In the genomic region with DNA sequence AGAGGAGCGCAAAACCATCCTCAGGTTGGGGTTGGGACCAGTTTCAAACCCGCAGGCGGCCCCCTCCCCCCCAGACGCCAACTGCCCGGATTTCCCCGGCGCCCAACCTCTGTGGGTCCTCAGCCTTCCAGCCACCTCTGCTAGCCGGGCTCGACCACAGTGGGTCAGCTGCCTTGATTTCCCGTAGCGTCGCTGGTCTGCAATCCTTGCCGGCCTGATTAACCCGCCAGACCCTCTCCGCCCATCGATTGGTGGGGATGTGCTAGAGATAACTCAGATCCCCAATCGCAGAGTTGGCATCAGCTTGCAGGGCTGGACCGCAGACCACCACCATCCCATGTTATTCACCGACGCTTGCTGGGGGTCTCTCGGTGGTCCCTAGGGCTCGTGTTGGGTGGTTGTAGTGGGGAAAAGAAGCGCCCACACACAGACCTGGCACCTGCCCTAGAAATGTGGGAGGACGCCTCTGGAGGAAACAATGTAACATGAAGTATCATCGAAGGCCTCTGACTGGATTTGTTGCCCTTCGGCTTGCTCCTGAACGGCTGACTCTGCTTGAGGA, we compare ENCODE assay signal across 8 mouse cellular contexts. TPM values are rescaled to one million over a fixed set of nuclear protein-coding genes. Genes with fewer than 3 reads are reported as not detected.
DNase-seq lines count a peak whose midpoint lies in the region; ATAC-seq and TF ChIP-seq lines count a peak whose summit lies in the region.

No protein-coding gene starts in this region.

- no peak for TF ChIP-seq CTCF in Patski (IDR thresholded peaks at IDR 0.05)

- peaks cover 25% of the 10 kb centered on the region for H3K4me1 ChIP-seq in forebrain, embryonic 13.5 days
- H3K4me1 ChIP-seq in limb, embryonic 15.5 days: peaks cover 13% of the 10 kb centered on the region
- peaks cover 11% of the 10 kb centered on the region for H3K4me1 ChIP-seq in neural tube, embryonic 12.5 days

- no peaks in the 10 kb centered on the region for H3K9me3 ChIP-seq in forebrain, embryonic 13.5 days (replicated peaks)
- no peaks in the 10 kb centered on the region for H3K9me3 ChIP-seq in limb, embryonic 15.5 days
- no peaks in the 10 kb centered on the region for H3K9me3 ChIP-seq in neural tube, embryonic 12.5 days

- peak overlapping the region; percentile 94 for H3K9ac ChIP-seq in forebrain, embryonic 13.5 days
- peak overlapping the region; percentile 89 for H3K9ac ChIP-seq in limb, embryonic 15.5 days
- H3K9ac ChIP-seq in neural tube, embryonic 12.5 days: peak overlapping the region; percentile 93

- H3K4me2 ChIP-seq in forebrain, embryonic 13.5 days: peak overlapping the region; percentile 96
- peak overlapping the region; percentile 86 for H3K4me2 ChIP-seq in limb, embryonic 15.5 days
- H3K4me2 ChIP-seq in neural tube, embryonic 12.5 days (replicated peaks): peak overlapping the region; percentile 90

- CTCF ChIA-PET in Patski (lab: Charles Lee): interaction anchor here (1.2 to 1.5 kb wide), 6 partner anchors 13 to 63 kb away, joined by 3 to 5 read pairs (median 5); no protein-coding TSS in a partner anchor

- H3K36me3 ChIP-seq in forebrain, embryonic 13.5 days (ENCODE audit: poor library complexity, severe bottlenecking): 0 out of 2 replicates have a peak, but pooled peaks cover 5% of the 10 kb centered on the region
- no peaks in the 10 kb centered on the region for H3K36me3 ChIP-seq in limb, embryonic 15.5 days
- no peaks in the 10 kb centered on the region for H3K36me3 ChIP-seq in neural tube, embryonic 12.5 days

- in situ Hi-C loops in Patski (cut with MboI; ENCODE audit: low pct_unique_long_range_greater_than_20kb): no loop called here

- peak; percentile 20 for DNase-seq in kidney, adult 18-20 months
- no peak for DNase-seq in kidney, adult 9 months
- no peak for DNase-seq in Patski (ENCODE audit: low read depth, low spot score)
- DNase-seq in layer of hippocampus, adult 8-10 months (ENCODE audit: low spot score in 2 of 2): no peak
- DNase-seq in urinary bladder, postnatal 14 days (ENCODE audit: low spot score): no peak

- WGBS in forebrain, embryonic 13.5 days: 1% methylated on average over 27 of the region's 27 CpGs
- WGBS in limb, embryonic 15.5 days: under 1% methylated on average over 27 of the region's 27 CpGs
- WGBS in neural tube, embryonic 12.5 days: 2% methylated on average over 27 of the region's 27 CpGs

- peak overlapping the region; percentile 96 for H3K4me3 ChIP-seq in forebrain, embryonic 13.5 days
- peak overlapping the region; percentile 91 for H3K4me3 ChIP-seq in limb, embryonic 15.5 days
- peak overlapping the region; percentile 94 for H3K4me3 ChIP-seq in neural tube, embryonic 12.5 days

- ATAC-seq in Patski: peak; percentile 49
- no peak for ATAC-seq in forebrain, embryonic 13.5 days
- ATAC-seq in limb, embryonic 15.5 days (ENCODE audit: insufficient number of reproducible peaks, low FRiP score, low TSS enrichment, low read depth): no peak
- ATAC-seq in neural tube, embryonic 12.5 days (ENCODE audit: low FRiP score, low read depth): peak; percentile 57

- peak overlapping the region; percentile 80 for H3K27ac ChIP-seq in forebrain, embryonic 13.5 days
- peak overlapping the region; percentile 87 for H3K27ac ChIP-seq in limb, embryonic 15.5 days
- peak overlapping the region; percentile 66; the same call in 1 of the 2 replicates for H3K27ac ChIP-seq in neural tube, embryonic 12.5 days

- H3K27me3 ChIP-seq in Patski: peaks cover 3% of the 10 kb centered on the region
- no peaks in the 10 kb centered on the region for H3K27me3 ChIP-seq in forebrain, embryonic 13.5 days
- no peaks in the 10 kb centered on the region for H3K27me3 ChIP-seq in limb, embryonic 15.5 days
- no peaks in the 10 kb centered on the region for H3K27me3 ChIP-seq in neural tube, embryonic 12.5 days (replicated peaks)

- POLR2A ChIA-PET in Patski (lab: Charles Lee): interaction anchor here (0.5 to 1.6 kb wide), 4 partner anchors 14 to 65 kb away, joined by 3 read pairs; no protein-coding TSS in a partner anchor

RNA-seq across cellular contexts. Expression of gene Faf2, which starts 0.5 kb away (rescaled TPM):
- 64.0 TPM for polyA plus RNA-seq in Patski (2021)
- polyA plus RNA-seq in forebrain, embryonic 13.5 days (2015; fragmentation: Nextera tagmentation; extraction: Ambion mirVana): 69.4 and 73.2 TPM in 2 replicates
- polyA plus RNA-seq in limb, embryonic 15.5 days (2015; fragmentation: Nextera tagmentation; extraction: Ambion mirVana): 81.9 and 84.9 TPM in 2 replicates
- polyA plus RNA-seq in neural tube, embryonic 12.5 days (2016; fragmentation: Nextera tagmentation; extraction: Ambion mirVana): 77.1 and 86.9 TPM in 2 replicates
- total RNA-seq in layer of hippocampus, adult 8-10 months (2022): 10 to 100 TPM; 48.9 to 67.1 (median 53.6) TPM

RNA-seq across cellular contexts. Expression of gene Cltb, which starts 10.9 kb away (rescaled TPM):
- 33.9 TPM for polyA plus RNA-seq in Patski (2021)
- 57.2 and 60.3 TPM in 2 replicates for polyA plus RNA-seq in forebrain, embryonic 13.5 days (2015; fragmentation: Nextera tagmentation; extraction: Ambion mirVana)
- 87.6 and 96.9 TPM in 2 replicates for polyA plus RNA-seq in limb, embryonic 15.5 days (2015; fragmentation: Nextera tagmentation; extraction: Ambion mirVana)
- 68.9 and 71.0 TPM in 2 replicates for polyA plus RNA-seq in neural tube, embryonic 12.5 days (2016; fragmentation: Nextera tagmentation; extraction: Ambion mirVana)
- 100 to 1,000 TPM; 241 to 284 (median 264) TPM for total RNA-seq in layer of hippocampus, adult 8-10 months (2022)

RNA-seq across cellular contexts. Expression of gene Higd2a, which starts 32.0 kb away (rescaled TPM):
- 96.0 TPM for polyA plus RNA-seq in Patski (2021)
- 204 and 209 TPM in 2 replicates for polyA plus RNA-seq in forebrain, embryonic 13.5 days (2015; fragmentation: Nextera tagmentation; extraction: Ambion mirVana)
- polyA plus RNA-seq in limb, embryonic 15.5 days (2015; fragmentation: Nextera tagmentation; extraction: Ambion mirVana): 148 and 153 TPM in 2 replicates
- 172 and 180 TPM in 2 replicates for polyA plus RNA-seq in neural tube, embryonic 12.5 days (2016; fragmentation: Nextera tagmentation; extraction: Ambion mirVana)
- total RNA-seq in layer of hippocampus, adult 8-10 months (2022): 100 to 1,000 TPM; 134 to 161 (median 146) TPM

RNA-seq across cellular contexts. Expression of gene Nop16, which starts 32.2 kb away (rescaled TPM):
- 38.0 TPM for polyA plus RNA-seq in Patski (2021)
- polyA plus RNA-seq in forebrain, embryonic 13.5 days (2015; fragmentation: Nextera tagmentation; extraction: Ambion mirVana): 59.6 and 66.2 TPM in 2 replicates
- polyA plus RNA-seq in limb, embryonic 15.5 days (2015; fragmentation: Nextera tagmentation; extraction: Ambion mirVana): 91.5 and 102 TPM in 2 replicates
- polyA plus RNA-seq in neural tube, embryonic 12.5 days (2016; fragmentation: Nextera tagmentation; extraction: Ambion mirVana): 58.0 and 66.2 TPM in 2 replicates
- total RNA-seq in layer of hippocampus, adult 8-10 months (2022): 10 to 100 TPM; 20.6 to 23.3 (median 20.8) TPM

RNA-seq across cellular contexts. Expression of gene Arl10, which starts 47.2 kb away (rescaled TPM):
- 26.6 TPM for polyA plus RNA-seq in Patski (2021)
- polyA plus RNA-seq in forebrain, embryonic 13.5 days (2015; fragmentation: Nextera tagmentation; extraction: Ambion mirVana): 52.1 and 53.5 TPM in 2 replicates
- 24.5 and 27.0 TPM in 2 replicates for polyA plus RNA-seq in limb, embryonic 15.5 days (2015; fragmentation: Nextera tagmentation; extraction: Ambion mirVana)
- polyA plus RNA-seq in neural tube, embryonic 12.5 days (2016; fragmentation: Nextera tagmentation; extraction: Ambion mirVana): 50.2 and 53.3 TPM in 2 replicates
- 10 to 100 TPM; 28.2 to 37.2 (median 30.9) TPM for total RNA-seq in layer of hippocampus, adult 8-10 months (2022)

Comparison
In these comparisons a context has a peak if more than half of its experiments do, and no peak if none do; other contexts are left out.
1. ATAC-seq: peak in Patski (single experiment) and neural tube, embryonic 12.5 days (single experiment); none in forebrain, embryonic 13.5 days (single experiment) and limb, embryonic 15.5 days (single experiment).
2. Peak in every context shown above with its lines, with median percentiles within 50 percentile points of each other: H3K27ac ChIP-seq, H3K4me2 ChIP-seq, H3K4me3 ChIP-seq and H3K9ac ChIP-seq.